Mouse (Mus musculus): Measurements from ENCODE around the gene Adprh. TPM values are rescaled to one million over a fixed set of nuclear protein-coding genes. Genes with fewer than 3 reads are reported as not detected.
"Not testable (repeated sequence)": the region's sequence is repeated elsewhere in the genome, so short reads cannot be mapped to it uniquely, and the experiment has no call there.

Gene Adprh
- polyA plus RNA-seq, 1 experiment from 2014 or later: 124 TPM

DNA sequence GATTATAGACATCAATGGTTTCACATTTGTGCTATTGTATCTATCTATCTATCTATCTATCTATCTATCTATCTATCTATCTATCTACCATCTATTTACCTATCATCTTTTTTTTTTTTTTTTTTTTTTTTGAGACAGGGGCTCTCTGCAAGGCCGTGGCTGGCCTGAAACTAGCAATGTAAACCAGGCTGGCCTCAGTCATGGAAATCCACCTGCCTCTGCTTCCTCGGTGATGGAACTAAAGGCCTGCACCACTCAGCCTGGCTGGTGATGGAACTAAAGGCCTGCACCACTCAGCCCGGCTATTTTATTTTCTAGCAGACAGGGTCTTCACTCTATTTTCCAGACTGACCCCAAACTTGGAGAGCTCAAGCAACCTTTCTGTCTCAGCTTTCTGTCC, 25.8 kb upstream of the Adprh start:
- WGBS: 93% methylated on average over 3 of the region's 3 CpGs
- Histone ChIP-seq H3K4me2 (ENCODE audit: low read depth, low read length) (no peak overlapping the region), H3K4me3 (ENCODE audit: low read depth, low read length) (no peak overlapping the region), H3K4me1 (ENCODE audit: control insufficient read depth, insufficient read depth, low read length) (no peaks in the 10 kb centered on the region), H3K27me3 (ENCODE audit: control insufficient read depth, insufficient read depth, low read length) (peaks cover 3% of the 10 kb centered on the region; the same call in 1 of the 2 replicates), H3K9me3 (replicated peaks; ENCODE audit: control insufficient read depth, low read length) (no peaks in the 10 kb centered on the region), H3K9ac (replicated peaks; ENCODE audit: low read length) (no peak overlapping the region), H3K36me3 (replicated peaks; ENCODE audit: control insufficient read depth, insufficient read depth, low read depth, low read length) (no peaks in the 10 kb centered on the region), H3K27ac (replicated peaks; ENCODE audit: low read depth, low read length) (no peak overlapping the region)
- ATAC-seq (replicated peaks; ENCODE audit: insufficient number of reproducible peaks, low FRiP score, low TSS enrichment, low read depth) (no peak), DNase-seq (ENCODE audit: low spot score) (no peak)

DNA sequence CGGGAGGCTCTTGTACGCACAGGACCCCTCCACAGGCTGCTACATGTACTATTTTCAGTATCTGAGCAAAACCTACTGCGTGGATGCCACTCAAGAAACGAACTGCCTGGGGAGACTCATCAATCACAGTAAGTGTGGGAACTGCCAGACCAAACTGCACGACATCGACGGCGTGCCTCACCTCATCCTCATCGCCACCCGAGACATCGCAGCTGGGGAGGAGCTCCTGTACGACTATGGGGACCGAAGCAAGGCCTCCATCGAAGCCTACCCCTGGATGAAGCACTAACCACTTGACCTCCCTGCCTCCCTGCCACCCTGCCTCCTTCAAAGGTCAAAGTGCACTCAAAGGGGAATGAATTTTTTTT, 24.7 kb upstream of the Adprh start:
- not testable (repeated sequence) for H3K9me3 ChIP-seq (replicated peaks; ENCODE audit: control insufficient read depth, low read length); H3K4me1 ChIP-seq (ENCODE audit: control insufficient read depth, insufficient read depth, low read length); H3K4me3 ChIP-seq (ENCODE audit: low read depth, low read length); H3K27me3 ChIP-seq (ENCODE audit: control insufficient read depth, insufficient read depth, low read length); DNase-seq (ENCODE audit: low spot score); ATAC-seq (replicated peaks; ENCODE audit: insufficient number of reproducible peaks, low FRiP score, low TSS enrichment, low read depth); H3K36me3 ChIP-seq (replicated peaks; ENCODE audit: control insufficient read depth, insufficient read depth, low read depth, low read length); H3K27ac ChIP-seq (replicated peaks; ENCODE audit: low read depth, low read length)
- WGBS: 55% methylated on average over 14 of the region's 14 CpGs
- Histone ChIP-seq H3K4me2 (ENCODE audit: low read depth, low read length) (peak overlapping the region; percentile 57), H3K9ac (replicated peaks; ENCODE audit: low read length) (peak overlapping the region; percentile 37)

DNA sequence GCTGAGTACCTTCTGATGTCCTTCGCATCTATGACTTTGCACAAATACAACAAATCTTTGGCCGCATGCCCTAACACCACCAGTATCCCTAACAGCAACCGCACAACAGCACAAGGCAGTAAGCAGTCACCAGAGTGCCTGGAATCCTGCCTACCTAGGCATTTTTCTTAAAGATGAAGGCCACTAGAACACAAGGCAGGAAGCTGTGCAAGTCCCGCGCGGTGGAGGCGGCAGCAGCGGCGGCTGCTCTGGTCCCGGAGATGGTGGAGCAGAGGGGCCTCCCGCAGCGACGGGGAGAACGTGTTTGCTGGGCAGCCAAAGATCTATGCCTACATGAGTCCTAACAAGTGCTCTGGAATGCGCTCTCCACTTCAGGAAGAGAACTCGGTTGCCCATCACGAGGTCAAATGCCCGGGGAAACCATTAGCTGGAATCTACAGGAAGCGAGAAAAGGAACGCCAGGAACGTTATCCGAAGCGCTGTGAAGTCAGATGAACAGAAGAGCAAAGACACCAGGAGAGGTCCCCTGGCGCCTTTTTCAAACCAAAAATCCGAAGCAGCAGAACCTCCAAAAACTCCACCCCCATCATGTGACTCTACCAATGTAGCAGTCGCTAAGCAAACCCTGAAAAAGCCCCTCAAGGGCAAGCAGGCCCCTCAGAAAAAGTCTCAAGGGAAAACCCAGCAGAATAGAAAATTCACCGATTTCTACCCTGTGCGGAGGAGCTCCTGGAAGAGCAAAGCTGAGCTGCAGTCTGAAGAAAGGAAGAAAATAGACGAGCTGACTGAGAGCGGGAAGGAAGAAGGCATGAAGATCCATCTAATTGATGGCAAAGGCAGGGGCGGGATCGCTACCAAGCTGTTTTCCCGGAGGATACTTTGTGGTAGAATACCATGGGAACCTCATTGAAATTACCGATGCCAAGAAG, 24.1 kb upstream of the Adprh start:
- Histone ChIP-seq H3K27ac (replicated peaks; ENCODE audit: low read depth, low read length) (no peak overlapping the region), H3K27me3 (ENCODE audit: control insufficient read depth, insufficient read depth, low read length) (no peaks in the 10 kb centered on the region), H3K9me3 (replicated peaks; ENCODE audit: control insufficient read depth, low read length) (no peaks in the 10 kb centered on the region), H3K4me1 (ENCODE audit: control insufficient read depth, insufficient read depth, low read length) (no peaks in the 10 kb centered on the region), H3K4me3 (ENCODE audit: low read depth, low read length) (peak overlapping the region; percentile 19), H3K36me3 (replicated peaks; ENCODE audit: control insufficient read depth, insufficient read depth, low read depth, low read length) (no peaks in the 10 kb centered on the region), H3K9ac (replicated peaks; ENCODE audit: low read length) (peak overlapping the region; percentile 41), H3K4me2 (ENCODE audit: low read depth, low read length) (peak overlapping the region; percentile 57)
- ATAC-seq (replicated peaks; ENCODE audit: insufficient number of reproducible peaks, low FRiP score, low TSS enrichment, low read depth) (no peak), DNase-seq (ENCODE audit: low spot score) (peak; percentile 51)
- WGBS: 9% methylated on average over 34 of the region's 34 CpGs

DNA sequence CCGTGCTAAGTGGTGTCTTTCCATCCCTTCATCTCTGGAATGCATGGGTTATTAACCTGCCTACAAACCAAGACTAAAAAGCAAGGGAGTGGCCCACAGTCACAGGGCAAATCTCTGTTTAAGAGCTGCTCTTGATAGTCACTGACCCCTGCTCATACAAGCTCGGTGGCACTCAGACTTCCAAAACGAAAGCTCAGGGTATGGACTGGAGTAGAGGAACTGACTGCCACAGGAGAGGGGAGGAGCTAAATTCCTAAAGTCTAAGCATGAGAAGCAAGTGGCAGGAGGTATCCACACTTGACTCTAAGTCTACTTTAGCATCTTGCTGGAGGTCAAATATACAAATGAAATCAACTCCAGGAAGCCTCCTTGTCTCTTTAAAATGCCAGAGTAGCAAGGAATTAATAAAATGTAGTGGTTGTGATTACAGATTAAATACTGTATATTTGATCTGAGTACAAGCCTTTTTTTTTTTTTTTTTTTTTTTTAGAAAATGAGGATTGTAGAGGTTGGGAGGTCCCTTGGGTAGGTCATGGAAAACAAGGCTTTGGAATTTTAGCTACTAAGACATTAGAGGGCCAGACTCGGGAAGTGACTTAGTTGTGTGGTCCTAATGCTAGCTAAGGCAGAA, 23.3 kb upstream of the Adprh start:
- no peak overlapping the region for H3K4me3 ChIP-seq (ENCODE audit: low read depth, low read length)
- H3K36me3 ChIP-seq (replicated peaks; ENCODE audit: control insufficient read depth, insufficient read depth, low read depth, low read length): no peaks in the 10 kb centered on the region
- WGBS: 57% methylated on average over 4 of the region's 4 CpGs
- H3K4me2 ChIP-seq (ENCODE audit: low read depth, low read length): peak overlapping the region; percentile 57
- no peaks in the 10 kb centered on the region for H3K27me3 ChIP-seq (ENCODE audit: control insufficient read depth, insufficient read depth, low read length)
- H3K9ac ChIP-seq (replicated peaks; ENCODE audit: low read length): no peak overlapping the region
- peak; percentile 18 for DNase-seq (ENCODE audit: low spot score)
- no peak for ATAC-seq (replicated peaks; ENCODE audit: insufficient number of reproducible peaks, low FRiP score, low TSS enrichment, low read depth)
- H3K27ac ChIP-seq (replicated peaks; ENCODE audit: low read depth, low read length): no peak overlapping the region
- H3K4me1 ChIP-seq (ENCODE audit: control insufficient read depth, insufficient read depth, low read length): no peaks in the 10 kb centered on the region
- H3K9me3 ChIP-seq (replicated peaks; ENCODE audit: control insufficient read depth, low read length): no peaks in the 10 kb centered on the region

DNA sequence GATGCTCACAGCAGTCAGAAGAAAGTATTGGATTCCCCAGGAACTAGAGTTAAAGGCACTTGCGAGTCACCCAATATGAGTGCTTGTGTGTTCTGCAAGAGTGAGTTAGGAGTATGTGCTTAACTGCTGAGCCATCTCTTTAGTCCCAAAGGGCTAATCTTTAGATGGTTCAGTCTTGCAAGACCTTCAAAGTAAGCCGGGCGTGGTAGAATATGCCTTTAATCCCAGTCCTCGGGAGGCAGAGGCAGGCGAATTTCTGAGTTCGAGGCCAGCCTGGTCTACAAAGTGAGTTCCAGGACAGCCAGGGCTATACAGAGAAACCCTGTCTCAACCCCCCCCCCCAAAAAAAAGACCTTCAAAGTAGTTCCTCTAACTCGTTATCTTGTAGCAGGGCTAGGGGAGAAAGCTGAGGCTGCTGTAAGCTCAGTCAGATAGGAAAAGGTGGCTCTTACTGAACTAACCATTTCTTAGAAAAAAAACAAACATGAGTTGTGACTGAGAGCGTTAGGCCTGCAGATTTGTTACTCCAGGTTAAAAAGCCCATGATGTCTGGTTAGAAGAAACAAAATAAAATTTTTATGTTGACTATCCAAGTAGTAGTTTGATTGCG, 22.3 kb upstream of the Adprh start:
- Histone ChIP-seq H3K36me3 (replicated peaks; ENCODE audit: control insufficient read depth, insufficient read depth, low read depth, low read length) (no peaks in the 10 kb centered on the region), H3K27me3 (ENCODE audit: control insufficient read depth, insufficient read depth, low read length) (no peaks in the 10 kb centered on the region), H3K9ac (replicated peaks; ENCODE audit: low read length) (no peak overlapping the region), H3K27ac (replicated peaks; ENCODE audit: low read depth, low read length) (no peak overlapping the region), H3K9me3 (replicated peaks; ENCODE audit: control insufficient read depth, low read length) (no peaks in the 10 kb centered on the region), H3K4me2 (ENCODE audit: low read depth, low read length) (no peak overlapping the region), H3K4me3 (ENCODE audit: low read depth, low read length) (no peak overlapping the region), H3K4me1 (ENCODE audit: control insufficient read depth, insufficient read depth, low read length) (no peaks in the 10 kb centered on the region)
- 92% methylated on average over 9 of the region's 9 CpGs for WGBS
- ATAC-seq (replicated peaks; ENCODE audit: insufficient number of reproducible peaks, low FRiP score, low TSS enrichment, low read depth) (no peak), DNase-seq (ENCODE audit: low spot score) (no peak)

DNA sequence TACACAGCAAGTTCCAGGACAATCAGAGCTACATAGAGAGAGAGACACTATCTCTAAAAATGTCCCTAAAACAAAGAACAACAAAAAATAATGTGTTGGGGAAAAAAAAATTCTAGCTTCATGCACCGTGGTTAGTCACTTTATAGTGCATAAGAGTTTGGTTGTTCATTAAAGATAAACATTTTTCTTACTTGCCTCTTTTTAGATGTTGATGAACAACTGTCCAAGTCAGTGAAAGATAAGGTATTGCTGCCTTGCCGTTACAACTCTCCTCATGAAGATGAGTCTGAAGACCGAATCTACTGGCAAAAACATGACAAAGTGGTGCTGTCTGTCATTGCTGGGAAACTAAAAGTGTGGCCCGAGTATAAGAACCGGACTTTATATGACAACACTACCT, 21.2 kb upstream of the Adprh start:
- no peak for ATAC-seq (replicated peaks; ENCODE audit: insufficient number of reproducible peaks, low FRiP score, low TSS enrichment, low read depth)
- Histone ChIP-seq H3K4me3 (ENCODE audit: low read depth, low read length) (no peak overlapping the region), H3K4me1 (ENCODE audit: control insufficient read depth, insufficient read depth, low read length) (no peaks in the 10 kb centered on the region), H3K27ac (replicated peaks; ENCODE audit: low read depth, low read length) (no peak overlapping the region), H3K4me2 (ENCODE audit: low read depth, low read length) (no peak overlapping the region), H3K9ac (replicated peaks; ENCODE audit: low read length) (no peak overlapping the region), H3K9me3 (replicated peaks; ENCODE audit: control insufficient read depth, low read length) (no peaks in the 10 kb centered on the region), H3K36me3 (replicated peaks; ENCODE audit: control insufficient read depth, insufficient read depth, low read depth, low read length) (no peaks in the 10 kb centered on the region), H3K27me3 (ENCODE audit: control insufficient read depth, insufficient read depth, low read length) (no peaks in the 10 kb centered on the region)
- no peak for DNase-seq (ENCODE audit: low spot score)
- WGBS: 87% methylated on average over 5 of the region's 5 CpGs

DNA sequence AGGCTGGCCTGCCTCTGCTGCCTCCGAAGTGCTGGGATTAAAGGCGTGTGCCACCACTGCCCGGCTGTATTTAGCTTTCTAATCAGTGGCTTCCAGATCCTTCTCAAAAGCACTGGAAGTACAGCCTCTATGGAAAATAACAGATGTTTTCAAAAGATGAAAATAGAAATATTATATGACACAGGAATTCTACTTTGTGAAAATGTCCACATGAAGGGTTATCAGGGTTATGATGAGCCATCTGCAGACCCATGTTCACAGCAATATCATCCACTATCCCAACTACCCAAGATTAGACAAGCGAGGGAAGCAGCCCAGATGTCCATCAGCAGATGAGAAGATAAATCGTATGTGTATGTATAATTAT, 20.0 kb upstream of the Adprh start:
- Histone ChIP-seq H3K4me3 (ENCODE audit: low read depth, low read length) (no peak overlapping the region), H3K4me2 (ENCODE audit: low read depth, low read length) (no peak overlapping the region), H3K9me3 (replicated peaks; ENCODE audit: control insufficient read depth, low read length) (no peaks in the 10 kb centered on the region), H3K27ac (replicated peaks; ENCODE audit: low read depth, low read length) (no peak overlapping the region), H3K36me3 (replicated peaks; ENCODE audit: control insufficient read depth, insufficient read depth, low read depth, low read length) (no peaks in the 10 kb centered on the region), H3K27me3 (ENCODE audit: control insufficient read depth, insufficient read depth, low read length) (no peaks in the 10 kb centered on the region), H3K4me1 (ENCODE audit: control insufficient read depth, insufficient read depth, low read length) (no peaks in the 10 kb centered on the region), H3K9ac (replicated peaks; ENCODE audit: low read length) (no peak overlapping the region)
- DNase-seq (ENCODE audit: low spot score) (no peak), ATAC-seq (replicated peaks; ENCODE audit: insufficient number of reproducible peaks, low FRiP score, low TSS enrichment, low read depth) (no peak)
- WGBS: 87% methylated on average over 5 of the region's 5 CpGs
